Mouse (Mus musculus): Measurements from ENCODE around the gene Mau2.
A peak's percentile ranks its signal among the peaks of the same experiment; 100 is the strongest.
"Not testable (repeated sequence)": the region's sequence is repeated elsewhere in the genome, so short reads cannot be mapped to it uniquely, and the experiment has no call there.

The Mau2 gene

GRCm38 (mm10) chr8:70026151-70026550, 16.4 kb downstream of the Mau2 start:
- no peak for DNase-seq (ENCODE audit: low spot score in 2 of 2)

GRCm38 (mm10) chr8:70023596-70023995, 18.9 kb downstream of the Mau2 start:
- DNase-seq (ENCODE audit: low spot score in 2 of 2): no peak

- no peak for DNase-seq (ENCODE audit: low spot score in 2 of 2)
Observed at GRCm38 (mm10) chr8:70015017-70015416, 27.5 kb downstream of the Mau2 start.

DNA sequence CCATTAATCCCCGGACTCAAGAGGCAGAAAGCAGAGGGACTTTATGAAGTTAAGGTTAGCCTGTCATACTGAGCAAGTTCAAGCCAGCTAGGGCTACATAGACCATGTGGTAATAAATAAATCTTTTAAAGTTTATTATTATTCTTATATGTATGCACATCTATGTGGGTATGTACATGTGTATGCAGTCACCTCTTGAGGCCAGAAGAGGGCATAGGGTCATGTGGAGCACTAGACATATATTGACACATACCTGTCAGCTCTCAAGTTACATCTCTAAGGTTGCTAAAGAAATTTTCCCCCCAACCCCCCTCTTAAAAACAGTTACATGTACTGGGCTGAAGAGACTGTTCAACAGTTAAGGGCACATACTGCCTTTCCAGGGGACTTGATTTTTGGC, 29.8 kb downstream of the Mau2 start:
- no peak for DNase-seq (ENCODE audit: low spot score in 2 of 2)

- DNase-seq (ENCODE audit: low spot score in 2 of 2): no peak
Observed at GRCm38 (mm10) chr8:70012350-70012749, 30.2 kb downstream of the Mau2 start.

- DNase-seq (ENCODE audit: low spot score in 2 of 2): not testable (repeated sequence)
Observed at GRCm38 (mm10) chr8:70010796-70011195, 31.7 kb downstream of the Mau2 start.

GRCm38 (mm10) chr8:70005178-70005577, 37.4 kb downstream of the Mau2 start:
- no peak for DNase-seq (ENCODE audit: low spot score in 2 of 2)

GRCm38 (mm10) chr8:70004345-70004744, 38.2 kb downstream of the Mau2 start:
- no peak for DNase-seq (ENCODE audit: low spot score in 2 of 2)

DNA sequence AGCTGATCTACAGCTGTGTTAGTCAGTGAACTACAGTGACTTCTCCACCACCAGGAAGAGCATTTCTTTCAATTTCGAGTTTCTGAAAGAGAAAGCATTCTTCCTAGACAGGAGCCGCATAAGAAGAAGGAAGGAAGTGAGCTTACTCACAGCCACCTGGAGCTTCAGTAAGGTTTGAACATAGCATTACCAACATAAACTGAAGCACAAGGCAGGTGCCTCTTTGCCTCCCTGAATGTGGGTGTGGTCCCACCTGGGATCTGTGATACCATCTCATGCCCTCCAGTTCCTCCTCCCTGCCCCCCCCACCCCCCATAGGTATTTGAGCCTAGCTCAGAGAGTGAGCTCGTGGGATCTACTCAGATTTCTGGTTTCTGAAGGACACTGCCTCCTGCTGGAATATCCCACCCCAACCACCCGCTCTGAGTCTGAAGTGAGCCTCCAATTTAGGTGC, 39.3 kb downstream of the Mau2 start:
- no peak for DNase-seq (ENCODE audit: low spot score in 2 of 2)

DNA sequence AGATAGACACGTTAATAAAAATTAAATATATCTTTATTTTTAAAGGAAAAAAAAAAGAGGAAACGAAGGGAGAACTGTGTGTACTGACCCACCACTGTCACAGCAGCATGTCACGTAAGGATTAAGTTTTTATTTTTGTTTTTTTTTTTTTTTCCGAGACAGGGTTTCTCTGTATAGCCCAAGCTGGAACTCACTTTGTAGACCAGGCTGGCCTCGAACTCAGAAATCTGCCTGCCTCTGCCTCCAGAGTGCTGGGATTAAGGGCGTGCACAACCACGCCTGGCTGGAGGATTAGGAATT, 40.7 kb downstream of the Mau2 start:
- DNase-seq (ENCODE audit: low spot score in 2 of 2): not testable (repeated sequence)

DNA sequence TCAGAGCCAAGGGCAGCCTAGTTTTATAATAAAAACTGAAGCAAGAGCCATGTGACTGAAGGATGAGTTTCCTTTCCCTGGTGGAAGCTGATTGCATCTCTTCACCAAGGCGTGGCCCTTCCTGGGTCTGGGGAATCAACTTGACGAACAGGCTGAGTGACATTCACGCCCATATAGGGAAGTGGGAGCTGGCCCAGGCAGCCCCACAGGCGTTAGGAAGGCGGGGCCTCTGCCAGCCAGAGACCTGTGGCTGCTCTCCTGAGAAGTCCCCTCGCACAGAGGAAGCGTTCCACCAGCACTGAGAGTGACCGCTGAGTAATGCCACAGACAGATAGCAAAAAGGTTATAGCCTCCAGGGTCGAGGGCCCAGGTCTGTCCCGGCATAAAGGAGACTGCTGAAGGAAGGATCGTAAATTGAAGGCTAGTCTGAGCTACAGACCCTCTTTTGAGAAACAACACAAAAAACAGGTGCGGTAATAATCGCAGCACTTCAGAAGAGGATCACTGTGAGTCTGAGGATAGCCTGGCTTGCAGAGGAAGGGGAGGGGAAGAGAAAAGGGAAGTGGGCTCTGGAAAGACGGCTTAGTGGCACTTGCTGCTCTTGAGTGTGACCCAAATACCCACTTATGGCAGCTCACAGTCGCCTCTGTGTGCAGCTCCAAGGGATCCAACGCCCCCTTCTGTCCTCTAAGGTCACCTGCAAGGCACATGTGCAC, 41.2 kb downstream of the Mau2 start:
- peak; percentile 68 to 83 for DNase-seq (ENCODE audit: low spot score in 2 of 2)

DNA sequence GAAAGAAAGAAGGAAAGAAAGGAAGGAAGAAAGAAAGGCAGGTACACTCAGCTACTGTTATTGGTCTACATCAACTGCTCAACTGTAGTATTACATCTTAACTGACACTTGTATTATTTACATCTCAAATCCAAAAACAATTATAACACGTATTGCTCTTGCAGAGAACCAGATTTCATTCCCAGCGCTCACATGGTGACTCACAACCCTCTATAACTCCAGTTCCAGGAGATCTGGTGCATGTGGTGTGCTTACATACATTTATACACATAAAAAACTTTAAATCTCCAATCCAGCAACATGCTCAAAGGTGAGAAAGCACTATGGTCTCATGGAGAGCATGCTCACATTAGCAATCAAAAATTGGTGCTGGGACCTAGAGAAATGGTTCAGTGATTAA, 42.3 kb downstream of the Mau2 start:
- DNase-seq (ENCODE audit: low spot score in 2 of 2): no peak

DNA sequence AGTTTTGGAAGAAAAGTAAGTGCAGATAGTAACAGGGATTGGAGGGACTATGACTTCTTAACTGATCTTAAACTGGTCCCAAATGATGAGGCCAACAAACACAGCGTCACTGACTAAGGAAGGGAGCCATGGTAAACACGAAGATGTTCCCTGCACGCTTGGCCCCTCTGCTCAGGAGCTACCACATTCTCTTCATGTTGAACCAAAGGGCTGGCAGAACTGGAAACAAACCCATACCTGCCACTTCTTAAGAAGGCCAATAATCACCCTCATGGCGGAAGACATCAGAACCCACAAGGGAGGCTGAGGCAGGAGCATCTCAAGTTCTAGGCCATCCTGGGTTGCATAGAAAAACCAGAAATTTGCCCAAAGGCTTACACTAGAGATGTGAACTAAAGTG, 43.3 kb downstream of the Mau2 start:
- DNase-seq (ENCODE audit: low spot score in 2 of 2): no peak

GRCm38 (mm10) chr8:69998706-69999105, 43.8 kb downstream of the Mau2 start:
- DNase-seq (ENCODE audit: low spot score in 2 of 2): no peak

DNA sequence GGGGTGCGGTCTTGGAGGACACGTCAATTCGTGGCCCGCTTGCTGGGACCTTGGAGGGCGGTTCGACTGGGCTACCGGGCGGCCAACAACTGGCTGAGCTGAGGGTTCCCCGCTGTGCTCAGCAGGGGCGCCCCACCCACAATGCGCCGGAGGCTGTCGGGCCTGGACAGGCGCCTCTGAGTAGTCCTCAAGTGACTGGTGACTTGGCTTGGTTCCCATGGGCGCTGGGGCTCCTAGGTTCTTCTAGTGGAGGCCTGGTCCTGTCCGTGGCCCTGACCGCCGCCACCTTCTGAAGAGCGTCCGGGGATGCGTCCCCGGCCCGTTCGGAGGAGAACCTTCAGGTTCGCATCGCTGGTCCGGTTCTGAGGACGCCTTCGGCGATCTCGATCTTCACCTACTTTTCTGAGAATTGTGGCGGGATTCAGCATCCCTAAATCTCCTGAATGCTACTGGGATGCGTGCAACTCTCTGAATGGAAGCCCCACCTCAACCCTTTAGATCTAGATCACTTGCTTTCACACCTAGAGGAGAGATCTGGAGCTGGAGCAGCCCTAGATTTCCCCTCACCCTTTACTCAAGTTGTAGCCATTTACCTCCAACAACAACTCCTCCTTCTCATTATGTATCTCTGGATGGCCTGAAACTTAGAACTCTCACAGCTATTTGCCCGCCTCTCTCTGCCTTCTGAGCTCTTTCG, 45.8 kb downstream of the Mau2 start:
- no peak for DNase-seq (ENCODE audit: low spot score in 2 of 2)

DNA sequence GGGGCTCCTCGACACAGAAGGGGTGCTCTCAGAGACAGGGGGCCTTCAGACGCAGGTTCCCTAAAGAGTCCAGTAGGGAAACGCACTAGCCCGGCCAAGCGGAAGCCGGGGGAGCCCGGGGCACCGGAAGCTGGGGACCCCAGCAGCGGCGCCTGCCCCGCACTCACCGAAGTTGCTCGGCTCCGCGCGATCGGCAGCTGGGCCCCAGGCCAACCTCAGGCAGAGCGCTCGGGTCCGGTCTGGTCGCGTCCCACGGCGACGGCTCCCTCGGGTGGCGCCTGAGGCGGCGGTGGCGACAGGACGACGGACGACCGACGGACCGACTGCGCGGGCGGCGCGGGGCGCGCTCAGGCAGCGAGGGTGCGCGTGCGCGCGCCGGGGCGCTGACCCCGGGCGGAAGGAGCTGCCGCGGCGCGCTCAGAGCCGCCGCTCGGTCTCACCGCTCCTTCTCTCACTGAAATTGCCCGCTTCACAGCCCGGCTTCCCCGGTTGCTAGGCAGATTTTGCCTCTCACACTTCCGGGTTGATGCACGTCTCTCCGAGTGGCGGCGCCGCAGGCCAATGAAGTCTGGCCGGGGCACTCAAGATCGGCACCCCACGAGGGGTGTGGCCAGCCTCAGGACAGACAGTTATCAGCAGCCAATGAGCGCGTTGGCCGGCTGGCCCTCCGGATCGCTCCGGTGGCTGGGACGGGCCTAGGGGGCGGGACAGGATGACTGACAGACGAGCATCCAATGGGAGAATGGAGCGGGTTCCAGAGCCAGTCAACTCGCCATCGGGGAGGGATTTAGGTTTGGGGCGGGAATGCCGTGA, 46.6 kb downstream of the Mau2 start, which contains the start of gene Gatad2a:
Gene Gatad2a, minus strand, starts transcription at position 609 of the 813 bp plus-strand sequence.
- DNase-seq (ENCODE audit: low spot score in 2 of 2): peak; percentile 100

DNA sequence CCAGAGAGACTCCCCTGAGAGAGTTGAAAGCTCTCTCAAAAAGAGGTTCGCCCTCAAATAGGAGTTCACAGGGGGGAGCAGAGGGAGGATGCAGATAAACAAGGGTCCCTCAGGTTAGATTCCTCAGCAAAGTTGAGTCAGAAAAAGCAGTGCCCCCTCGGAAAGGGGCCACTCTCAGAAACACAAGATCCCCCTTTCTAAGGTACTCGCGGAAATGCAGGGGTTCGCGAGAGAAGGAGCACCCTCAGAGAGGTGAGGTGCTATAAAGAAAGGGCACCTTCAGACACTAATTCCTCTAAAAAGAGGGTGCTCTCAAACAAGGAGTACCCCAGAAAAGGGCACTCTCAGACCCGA, 47.1 kb downstream of the Mau2 start:
- DNase-seq (ENCODE audit: low spot score in 2 of 2): no peak

DNA sequence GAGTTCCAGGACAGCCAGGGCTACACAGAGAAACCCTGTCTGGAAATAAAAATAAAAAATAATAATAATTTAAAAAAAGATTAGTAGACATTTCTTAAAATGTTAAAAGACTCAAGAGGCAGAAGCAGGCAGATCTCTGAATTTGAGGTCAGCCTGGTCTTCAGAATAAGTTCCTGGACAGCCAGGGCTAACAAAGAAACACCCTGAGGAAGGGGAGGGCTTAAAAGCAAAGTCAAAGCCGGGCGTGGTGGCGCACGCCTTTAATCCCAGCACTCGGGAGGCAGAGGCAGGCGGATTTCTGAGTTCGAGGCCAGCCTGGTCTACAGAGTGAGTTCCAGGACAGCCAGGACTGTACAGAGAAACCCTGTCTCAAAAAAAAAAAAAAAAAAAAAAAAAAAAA, 53.6 kb downstream of the Mau2 start:
- DNase-seq (ENCODE audit: low spot score in 2 of 2): not testable (repeated sequence)

GRCm38 (mm10) chr8:69987744-69988143, 54.8 kb downstream of the Mau2 start:
- no peak for DNase-seq (ENCODE audit: low spot score in 2 of 2)

DNA sequence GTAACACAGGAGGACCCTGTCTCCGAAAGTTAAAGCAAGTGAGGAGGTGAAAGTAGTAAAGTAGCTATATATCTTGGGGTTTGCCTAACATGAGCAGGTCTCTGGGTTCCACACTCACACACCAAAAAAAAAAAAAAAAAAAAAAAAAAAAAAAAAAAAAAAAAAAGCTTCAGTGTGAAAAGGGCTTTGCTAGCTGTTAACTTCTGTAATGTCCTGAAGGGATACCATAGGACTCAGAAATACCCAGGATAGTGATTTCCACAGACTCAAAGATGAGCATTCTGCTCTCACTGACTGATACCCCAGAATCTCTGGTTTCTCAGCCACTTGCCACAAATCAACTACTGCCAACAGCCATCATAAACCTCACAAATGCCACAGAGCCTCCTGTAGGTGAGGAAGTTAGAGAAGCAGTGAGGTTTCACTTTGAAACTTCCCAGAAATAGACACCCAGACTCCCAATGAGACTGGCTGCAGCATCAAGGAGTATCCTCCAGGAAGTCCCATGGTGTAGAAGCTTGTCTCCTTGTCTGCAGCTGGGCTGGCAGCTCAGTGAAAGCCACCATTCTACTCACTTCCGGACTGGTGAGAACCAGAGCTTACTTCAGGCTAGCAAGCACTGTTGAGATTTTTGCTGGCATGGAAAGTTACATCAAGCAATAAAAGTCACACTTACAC, 57.5 kb downstream of the Mau2 start:
- DNase-seq (ENCODE audit: low spot score in 2 of 2): no peak

- no peak for DNase-seq (ENCODE audit: low spot score in 2 of 2)
Observed at GRCm38 (mm10) chr8:69978456-69978855, 64.1 kb downstream of the Mau2 start.

DNA sequence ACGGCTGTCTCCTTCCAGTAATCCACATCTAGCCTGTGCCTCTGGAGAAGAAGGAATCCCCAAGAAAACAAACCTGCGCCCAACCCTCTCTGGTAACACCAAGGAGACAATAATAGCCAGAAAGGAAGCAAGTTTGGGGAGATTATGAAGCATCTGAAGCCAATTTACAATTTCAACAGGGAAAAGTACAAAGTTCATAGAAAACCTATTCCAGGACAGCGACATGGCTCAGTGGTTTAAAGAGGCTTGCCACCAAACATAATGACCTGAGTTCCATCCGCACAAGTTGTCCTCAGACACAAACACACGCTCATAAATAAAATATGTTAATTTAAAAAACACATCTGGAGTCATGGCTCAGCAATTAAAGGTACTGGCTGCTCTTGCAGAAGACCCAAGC, 67.7 kb downstream of the Mau2 start:
- DNase-seq (ENCODE audit: low spot score in 2 of 2): no peak
